Mouse (Mus musculus): Measurements from ENCODE around the gene Dnaja3.
"Not testable (repeated sequence)": the region's sequence is repeated elsewhere in the genome, so short reads cannot be mapped to it uniquely, and the experiment has no call there.

Dnaja3 gene

GRCm38 (mm10) chr16:4665726-4666125 lies 25.9 kb downstream of the Dnaja3 start:
- no peak for DNase-seq (ENCODE audit: low read depth, low spot score)

DNA sequence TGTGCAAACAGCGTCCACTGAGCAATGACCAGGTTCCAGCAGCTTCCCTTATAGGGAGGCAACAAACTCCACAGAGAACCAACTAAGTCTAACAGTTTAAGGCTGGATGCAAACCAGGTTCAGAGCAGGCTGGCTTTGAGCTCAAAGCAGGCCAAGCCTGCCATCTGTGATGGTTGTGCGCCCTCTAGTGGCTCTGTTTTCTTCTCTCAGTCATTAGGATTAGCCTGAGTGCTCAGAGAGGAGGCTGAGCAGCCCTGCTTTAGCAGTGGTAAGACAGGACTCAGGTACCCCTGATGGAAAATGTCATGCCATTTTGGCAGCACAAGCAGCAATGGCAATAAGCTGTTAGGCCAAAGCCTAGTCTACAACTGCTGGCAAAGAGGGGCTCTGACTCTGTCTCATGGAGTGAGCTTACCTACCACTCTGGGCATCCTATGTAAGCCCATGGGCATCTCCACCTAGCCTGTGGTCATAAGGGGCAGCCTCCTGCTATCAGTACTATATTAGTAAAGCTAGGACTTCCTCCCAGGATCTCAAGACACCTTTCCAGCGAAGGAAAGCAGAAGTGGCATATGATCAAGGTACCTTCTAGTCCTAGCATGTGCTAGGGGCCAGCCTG lies 27.5 kb downstream of the Dnaja3 start:
- DNase-seq (ENCODE audit: low read depth, low spot score) = peak; percentile 79

DNA sequence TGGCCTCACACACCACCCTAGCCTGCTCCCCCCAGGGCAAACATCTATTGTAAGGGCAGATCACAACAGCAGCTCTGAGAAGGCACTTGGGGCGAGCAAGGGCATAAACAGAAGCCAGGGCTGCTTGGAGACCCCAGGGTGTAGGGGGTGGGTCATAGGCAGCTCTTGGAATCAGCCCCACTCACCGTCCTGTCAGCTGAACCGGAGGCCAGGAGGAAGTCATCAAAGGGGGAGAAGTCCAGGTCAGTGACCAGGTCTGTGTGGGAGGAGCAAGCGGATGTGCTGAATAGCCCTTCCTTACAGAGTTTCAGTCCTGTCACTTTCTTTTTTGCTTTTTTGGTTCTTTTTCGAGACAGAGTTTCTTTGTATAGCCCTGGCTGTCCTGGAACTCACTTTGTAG lies 30.5 kb downstream of the Dnaja3 start:
- no peak for DNase-seq (ENCODE audit: low read depth, low spot score)

DNA sequence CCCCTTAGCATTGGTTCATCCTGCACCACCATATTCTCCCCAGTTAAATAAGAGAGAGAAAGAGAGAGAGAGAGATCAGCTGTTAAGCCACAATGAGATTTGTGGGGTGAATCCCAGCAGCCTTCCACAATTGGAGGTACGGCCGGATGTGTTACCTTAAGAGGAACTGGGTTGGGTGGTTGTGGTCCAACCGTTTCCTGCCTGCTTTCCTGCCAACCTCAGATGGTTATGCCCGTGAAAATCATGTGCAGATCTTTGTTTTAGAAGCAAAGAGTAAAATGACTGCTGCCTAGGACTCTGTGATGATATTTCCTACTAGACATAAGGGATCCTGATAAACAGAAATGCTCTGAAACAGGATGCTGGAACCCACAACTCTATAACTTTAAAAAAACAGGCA lies 34.3 kb downstream of the Dnaja3 start:
- no peak for DNase-seq (ENCODE audit: low read depth, low spot score)

DNA sequence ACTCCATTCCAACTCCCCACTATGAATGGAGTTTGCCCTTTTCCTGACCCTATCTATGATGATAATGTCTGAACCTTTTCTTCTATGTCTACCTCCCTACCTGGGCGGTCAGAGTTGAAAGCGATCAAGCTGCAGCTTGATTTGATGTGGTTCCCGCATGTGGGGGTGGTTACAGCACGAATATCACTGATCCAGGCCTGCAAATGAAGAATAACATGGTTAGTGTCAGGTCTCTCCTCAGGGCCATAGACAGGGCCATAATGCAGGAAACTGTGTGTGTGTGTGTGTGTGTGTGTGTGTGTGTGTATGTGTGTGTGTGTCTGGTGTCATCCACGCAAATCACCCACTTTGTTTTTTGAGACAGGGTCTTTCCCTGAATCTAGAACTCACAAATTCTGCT lies 37.0 kb downstream of the Dnaja3 start:
- DNase-seq (ENCODE audit: low read depth, low spot score) = no peak

DNA sequence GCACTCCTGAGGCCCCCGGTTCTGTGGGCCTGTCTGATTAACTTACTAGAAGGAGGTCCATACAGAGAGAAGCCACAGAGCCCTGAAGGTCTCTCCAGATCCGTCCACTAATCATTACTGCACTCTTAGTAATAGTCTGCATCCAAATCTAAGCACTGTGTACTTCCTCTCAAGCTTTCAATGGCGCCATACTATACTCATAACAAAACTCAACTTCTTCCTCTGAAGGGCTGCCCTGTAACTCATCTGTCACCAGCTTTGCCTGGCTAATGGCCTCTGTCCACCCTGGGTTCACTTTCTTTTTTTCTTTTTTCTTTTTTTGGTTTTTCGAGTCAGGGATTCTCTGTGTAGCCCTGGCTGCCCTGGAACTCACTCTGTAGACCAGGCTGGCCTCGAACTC lies 38.3 kb downstream of the Dnaja3 start:
- DNase-seq (ENCODE audit: low read depth, low spot score) = no peak

DNA sequence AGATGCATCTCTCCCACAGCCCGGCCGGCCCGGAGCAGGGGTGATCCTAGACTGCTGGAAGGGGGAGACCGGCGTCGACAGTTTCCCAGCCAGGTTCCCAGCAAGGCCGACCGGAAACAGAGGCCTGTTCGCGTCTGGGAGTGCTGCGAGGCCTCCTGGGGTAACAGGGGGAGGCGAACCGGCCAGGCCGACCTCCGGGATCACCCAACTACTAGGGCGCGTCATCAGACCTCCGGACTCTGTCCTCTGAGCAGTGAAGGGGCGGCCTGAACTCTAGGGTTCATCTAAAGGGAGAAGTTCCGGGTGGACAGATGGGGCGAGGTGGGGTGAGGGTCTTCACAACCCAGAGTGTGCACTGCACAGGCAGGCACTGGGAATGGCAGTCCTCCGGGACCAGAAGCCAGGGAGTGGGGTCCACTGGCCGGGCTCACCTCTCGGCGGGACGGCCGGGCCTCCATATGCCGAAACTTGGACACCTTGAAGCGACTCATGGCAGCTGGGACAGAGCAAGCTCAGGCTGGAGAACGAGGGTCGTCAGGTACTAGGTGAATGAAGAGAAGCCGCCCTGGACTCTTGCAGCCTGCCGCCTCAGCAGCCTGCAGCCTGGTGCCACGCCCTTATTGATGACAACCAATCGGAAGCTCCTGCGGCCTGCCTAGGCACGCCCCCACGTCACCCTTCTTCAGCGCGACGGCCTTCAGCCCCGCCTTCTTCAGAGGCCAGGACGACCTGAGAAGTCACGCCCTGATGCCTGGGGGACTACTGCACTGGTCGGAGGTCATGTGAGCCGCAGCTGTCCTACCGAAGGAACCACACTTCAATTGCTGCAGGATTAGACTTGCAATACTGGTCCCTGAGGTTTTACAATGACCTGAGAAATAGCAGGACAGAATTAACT lies 39.6 kb downstream of the Dnaja3 start, which contains the start of gene Coro7:
TSS of gene Coro7 (minus strand) at position 657 of the 898 bp plus-strand sequence.
- DNase-seq (ENCODE audit: low read depth, low spot score) = peak; percentile 98

GRCm38 (mm10) chr16:4680922-4681455 lies 41.2 kb downstream of the Dnaja3 start:
- not testable (repeated sequence) for DNase-seq (ENCODE audit: low read depth, low spot score)

DNA sequence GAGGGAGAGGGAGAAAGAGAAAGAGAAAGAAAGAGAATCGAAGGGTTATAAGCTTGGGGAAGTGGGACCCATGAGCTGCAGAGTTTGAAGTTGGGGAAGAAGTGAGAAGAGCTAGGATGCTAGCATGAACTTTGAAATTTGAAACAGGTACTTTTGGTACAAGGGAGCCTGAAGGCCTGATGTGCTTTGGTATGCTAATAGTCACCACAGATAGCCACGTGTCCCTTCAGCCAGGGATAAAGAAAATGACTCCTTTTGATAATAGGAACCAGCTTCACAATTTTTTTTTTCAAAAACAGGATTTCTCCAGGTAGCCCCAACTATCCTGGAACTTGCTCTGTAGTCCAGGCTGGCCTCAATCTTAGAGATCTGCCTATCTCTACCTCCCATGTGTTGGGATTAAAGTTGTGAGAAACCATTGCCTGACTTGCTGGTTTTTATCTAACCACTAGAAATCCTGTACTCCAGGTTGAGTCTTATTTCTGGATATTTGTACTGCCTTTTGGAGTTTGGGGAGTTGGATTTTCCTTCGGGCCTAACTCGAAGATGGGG lies 42.9 kb downstream of the Dnaja3 start:
- no peak for DNase-seq (ENCODE audit: low read depth, low spot score)

- DNase-seq (ENCODE audit: low read depth, low spot score) = no peak
Observed at GRCm38 (mm10) chr16:4683193-4683580, 43.4 kb downstream of the Dnaja3 start.

- peak; percentile 94 for DNase-seq (ENCODE audit: low read depth, low spot score)
Observed at GRCm38 (mm10) chr16:4683581-4684456, 44.0 kb downstream of the Dnaja3 start.

- DNase-seq (ENCODE audit: low read depth, low spot score) = no peak
Observed at GRCm38 (mm10) chr16:4684457-4684791, 44.6 kb downstream of the Dnaja3 start.

DNA sequence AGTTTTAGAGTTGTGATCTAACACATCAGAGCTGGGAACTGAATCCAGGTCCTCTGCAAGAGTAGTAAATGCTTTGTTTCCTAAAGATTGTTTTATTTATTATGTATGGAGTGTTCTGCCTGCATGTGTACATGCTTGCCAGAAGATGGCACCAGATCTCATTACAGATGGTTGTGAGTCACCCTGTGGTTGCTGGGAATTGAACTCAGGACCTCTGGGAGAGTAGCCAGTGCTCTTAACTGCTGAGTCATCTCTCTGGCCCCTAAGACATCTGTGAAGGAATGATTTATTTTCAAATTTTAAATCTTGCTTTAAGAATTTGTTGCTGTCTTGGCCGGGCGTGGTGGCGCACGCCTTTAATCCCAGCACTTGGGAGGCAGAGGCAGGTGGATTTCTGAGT lies 49.6 kb downstream of the Dnaja3 start:
- peak; percentile 41 for DNase-seq (ENCODE audit: low read depth, low spot score)

DNA sequence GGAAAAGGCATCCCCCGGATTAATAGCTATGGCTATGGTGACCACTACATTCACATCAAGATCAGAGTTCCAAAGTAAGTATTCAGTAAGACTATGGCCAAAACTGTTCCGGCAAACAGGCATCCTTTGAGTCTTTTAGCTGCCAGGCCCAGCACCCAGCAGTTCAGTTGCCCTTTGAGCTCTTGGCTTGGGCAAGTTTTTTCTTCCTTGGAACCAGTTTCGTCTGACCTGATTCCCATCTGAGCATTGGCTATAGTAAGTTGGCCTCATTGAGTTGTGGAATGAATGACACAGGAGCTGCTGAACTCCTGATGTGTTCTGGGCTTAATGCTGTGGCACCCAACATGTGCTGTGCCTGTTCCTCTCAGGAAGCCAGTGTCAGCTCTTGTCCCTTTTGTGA lies 61.4 kb downstream of the Dnaja3 start:
- DNase-seq (ENCODE audit: low read depth, low spot score) = no peak

GRCm38 (mm10) chr16:4702646-4703045 lies 62.9 kb downstream of the Dnaja3 start:
- DNase-seq (ENCODE audit: low read depth, low spot score) = no peak

DNA sequence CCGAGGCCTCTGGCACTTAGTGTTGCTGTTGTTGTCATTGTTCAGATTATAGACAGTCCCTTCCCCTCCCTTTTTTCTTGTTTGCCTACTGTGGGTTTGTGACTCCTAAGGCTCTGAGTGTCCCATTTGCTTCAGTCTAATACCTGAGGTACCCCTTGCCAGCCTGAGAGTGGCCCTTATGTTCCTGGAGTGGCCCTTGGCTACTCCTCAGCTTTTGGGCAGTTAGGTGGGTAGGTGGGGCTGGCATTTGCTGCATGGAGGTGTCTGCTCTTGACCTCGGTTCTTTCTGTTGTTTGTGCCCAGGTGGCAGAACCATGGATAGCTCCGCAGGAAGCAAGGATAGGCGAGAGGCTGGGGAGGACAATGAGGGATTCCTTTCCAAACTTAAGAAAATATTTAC lies 65.8 kb downstream of the Dnaja3 start:
- peak; percentile 40 for DNase-seq (ENCODE audit: low read depth, low spot score)

- no peak for DNase-seq (ENCODE audit: low read depth, low spot score)
Observed at GRCm38 (mm10) chr16:4711173-4711572, 71.4 kb downstream of the Dnaja3 start.

- no peak for DNase-seq (ENCODE audit: low read depth, low spot score)
Observed at GRCm38 (mm10) chr16:4713861-4714710, 74.3 kb downstream of the Dnaja3 start.

GRCm38 (mm10) chr16:4717866-4718265 lies 78.1 kb downstream of the Dnaja3 start:
- DNase-seq (ENCODE audit: low read depth, low spot score) = no peak

- DNase-seq (ENCODE audit: low read depth, low spot score) = peak; percentile 93
Observed at GRCm38 (mm10) chr16:4718753-4719518, 79.1 kb downstream of the Dnaja3 start, which contains the start of gene Nmral1. Nmral1 (minus strand) TSS chr16:4719356.
